Mouse (Mus musculus): ENCODE data around the gene Nfx1. TPM values are rescaled to one million over a fixed set of nuclear protein-coding genes. Genes with fewer than 3 reads are reported as not detected.
"Not testable (repeated sequence)": the region's sequence is repeated elsewhere in the genome, so short reads cannot be mapped to it uniquely, and the experiment has no call there.

Gene Nfx1
- 63.1 and 74.4 TPM in 2 replicates for total RNA-seq (2014; rRNA removed)
- 70.6 and 76.3 TPM in 2 replicates for polyA plus RNA-seq (2015; fragmentation: Nextera tagmentation; extraction: Ambion mirVana)

DNA sequence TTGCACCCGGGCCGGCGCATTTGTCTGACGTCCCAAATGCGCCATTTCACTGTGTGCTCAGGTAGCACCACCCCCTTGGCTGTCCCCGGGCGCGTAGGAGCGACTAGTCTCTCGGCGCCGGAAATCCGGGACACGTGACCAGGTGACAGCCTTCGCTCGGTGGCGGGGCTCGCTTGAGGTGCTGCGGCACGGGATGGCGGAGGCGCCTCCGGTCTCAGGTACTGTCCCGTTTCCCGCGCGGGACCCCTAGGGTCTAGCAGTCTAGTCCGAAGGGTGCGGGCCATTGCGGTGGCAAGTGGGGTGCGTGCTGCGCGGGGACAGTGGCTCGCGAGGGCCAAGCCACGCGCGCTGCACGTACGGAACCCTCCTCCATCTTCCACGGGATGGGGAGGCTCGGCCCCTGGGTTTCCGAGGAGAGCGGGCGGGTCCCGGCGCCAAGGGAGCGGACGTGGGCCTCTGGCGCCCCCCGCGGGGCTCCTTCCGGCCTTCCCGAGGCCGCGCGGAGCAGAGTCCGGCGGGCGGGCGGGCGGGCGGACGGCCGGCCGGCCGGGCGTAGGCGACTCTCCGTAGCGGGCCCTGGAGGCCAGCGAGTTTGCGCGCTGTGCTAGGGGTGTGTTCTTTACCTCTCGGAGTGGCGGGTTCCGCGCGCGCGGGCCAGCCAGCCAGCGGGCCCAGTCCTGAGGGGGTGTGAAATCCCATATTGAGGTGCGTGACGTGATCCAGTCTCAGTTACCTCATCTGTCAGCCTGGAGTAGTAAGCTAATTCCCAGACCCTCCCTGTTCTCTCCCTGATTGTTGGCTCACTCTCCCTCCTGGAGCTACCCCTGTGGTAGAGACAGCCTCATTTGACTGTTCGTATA lies at the start of gene Nfx1:
Gene Nfx1, plus strand, starts transcription at position 65 of the 860 bp plus-strand sequence.
- peak; percentile 96 for ATAC-seq (ENCODE audit: low FRiP score)
- under 1% methylated on average over 66 of the region's 85 CpGs for WGBS
- DNase-seq (ENCODE audit: low spot score) = peak; percentile 98

DNA sequence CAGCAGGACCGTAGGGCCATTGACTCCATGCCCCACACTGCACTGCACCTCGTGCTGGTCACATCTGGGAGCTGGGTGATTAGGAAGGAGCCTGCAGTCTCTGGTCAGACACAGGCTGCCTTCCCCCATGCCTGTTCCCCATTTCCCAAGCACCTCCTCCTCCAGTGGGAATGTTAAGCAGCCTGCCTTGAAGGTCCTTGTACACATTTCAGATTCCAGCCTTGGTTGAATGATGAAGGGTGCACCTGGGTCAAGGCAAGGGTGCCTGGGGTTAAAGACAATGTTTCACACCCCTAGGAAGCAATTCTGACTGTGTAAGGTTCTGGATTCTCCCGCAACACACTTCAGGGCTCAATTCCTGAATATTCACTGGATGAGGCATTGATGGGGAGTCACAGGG lies 49.4 kb upstream of the Nfx1 start:
- H3K4me3 ChIP-seq (ENCODE audit: low read depth, low read length) = no peak overlapping the region
- H3K9ac ChIP-seq (replicated peaks; ENCODE audit: low read length, poor library complexity, severe bottlenecking) = no peak overlapping the region
- H3K27me3 ChIP-seq (ENCODE audit: insufficient read depth, low read length) = no peaks in the 10 kb centered on the region
- DNase-seq (ENCODE audit: low spot score) (no peak), ATAC-seq (ENCODE audit: low FRiP score) (no peak)
- 69% methylated on average over 3 of the region's 3 CpGs for WGBS
- TF ChIP-seq CTCF (IDR thresholded peaks at IDR 0.05) = no peak
- no peak overlapping the region for H3K27ac ChIP-seq (ENCODE audit: low read depth, low read length)
- H3K36me3 ChIP-seq (ENCODE audit: insufficient read depth, low read length) = no peaks in the 10 kb centered on the region
- H3K4me1 ChIP-seq (ENCODE audit: insufficient read depth, low read length) = no peaks in the 10 kb centered on the region
- no peaks in the 10 kb centered on the region for H3K9me3 ChIP-seq (ENCODE audit: low read length)
- H3K4me2 ChIP-seq (ENCODE audit: low read depth, low read length, poor library complexity, severe bottlenecking) = no peak overlapping the region

More for the DNA sequence above, at the start of gene Nfx1:
- peak within 1 kb of the TSS; percentile 80 for H3K9ac ChIP-seq (replicated peaks; ENCODE audit: low read length, poor library complexity, severe bottlenecking)
- H3K4me3 ChIP-seq (ENCODE audit: low read depth, low read length) = peak within 1 kb of the TSS; percentile 73
- no peak for TF ChIP-seq CTCF (IDR thresholded peaks at IDR 0.05)
- peaks cover 14% of the 10 kb centered on the region for H3K36me3 ChIP-seq (ENCODE audit: insufficient read depth, low read length)
- H3K4me1 ChIP-seq (ENCODE audit: insufficient read depth, low read length) = peaks cover 9% of the 10 kb centered on the region; the same call in 1 of the 2 replicates
- H3K4me2 ChIP-seq (ENCODE audit: low read depth, low read length, poor library complexity, severe bottlenecking) = peak within 1 kb of the TSS; percentile 75
- H3K27ac ChIP-seq (ENCODE audit: low read depth, low read length) = peak within 1 kb of the TSS; percentile 87
- H3K9me3 ChIP-seq (ENCODE audit: low read length) = no peaks in the 10 kb centered on the region
- no peaks in the 10 kb centered on the region for H3K27me3 ChIP-seq (ENCODE audit: insufficient read depth, low read length)

DNA sequence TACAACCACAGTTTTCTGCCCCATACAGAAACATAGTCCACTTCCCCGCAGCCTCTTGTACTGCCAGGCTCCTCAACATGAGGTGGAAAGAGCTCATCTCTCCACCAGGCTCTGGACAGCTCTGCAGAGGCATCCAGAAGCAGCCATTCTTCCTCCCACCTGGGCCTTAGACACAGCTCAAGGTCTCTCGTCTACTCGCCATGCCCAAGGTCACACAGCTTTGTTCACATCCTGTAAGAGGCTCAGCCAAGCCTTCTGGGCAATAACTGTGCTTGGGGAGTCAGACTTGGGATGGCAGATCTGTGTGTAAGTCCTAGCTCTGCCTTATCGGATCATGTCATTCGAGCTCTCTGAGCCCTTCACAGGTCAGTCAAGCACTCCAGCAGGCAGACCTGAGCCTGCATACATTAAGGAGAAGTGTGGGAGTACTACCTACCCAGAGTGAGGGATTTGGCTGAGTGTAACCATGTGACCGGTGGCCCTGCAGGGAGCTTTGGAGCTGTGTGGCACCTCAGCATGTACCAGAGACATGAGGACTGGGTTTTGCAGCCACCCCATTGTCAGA lies 47.5 kb upstream of the Nfx1 start:
- no peak overlapping the region for H3K4me3 ChIP-seq (ENCODE audit: low read depth, low read length)
- no peak for TF ChIP-seq CTCF (IDR thresholded peaks at IDR 0.05)
- no peaks in the 10 kb centered on the region for H3K4me1 ChIP-seq (ENCODE audit: insufficient read depth, low read length)
- H3K27me3 ChIP-seq (ENCODE audit: insufficient read depth, low read length) = no peaks in the 10 kb centered on the region
- no peaks in the 10 kb centered on the region for H3K9me3 ChIP-seq (ENCODE audit: low read length)
- H3K9ac ChIP-seq (replicated peaks; ENCODE audit: low read length, poor library complexity, severe bottlenecking) = no peak overlapping the region
- no peak for ATAC-seq (ENCODE audit: low FRiP score)
- no peak overlapping the region for H3K27ac ChIP-seq (ENCODE audit: low read depth, low read length)
- no peak for DNase-seq (ENCODE audit: low spot score)
- no peak overlapping the region for H3K4me2 ChIP-seq (ENCODE audit: low read depth, low read length, poor library complexity, severe bottlenecking)
- 83% methylated on average over 6 of the region's 6 CpGs for WGBS
- no peaks in the 10 kb centered on the region for H3K36me3 ChIP-seq (ENCODE audit: insufficient read depth, low read length)

DNA sequence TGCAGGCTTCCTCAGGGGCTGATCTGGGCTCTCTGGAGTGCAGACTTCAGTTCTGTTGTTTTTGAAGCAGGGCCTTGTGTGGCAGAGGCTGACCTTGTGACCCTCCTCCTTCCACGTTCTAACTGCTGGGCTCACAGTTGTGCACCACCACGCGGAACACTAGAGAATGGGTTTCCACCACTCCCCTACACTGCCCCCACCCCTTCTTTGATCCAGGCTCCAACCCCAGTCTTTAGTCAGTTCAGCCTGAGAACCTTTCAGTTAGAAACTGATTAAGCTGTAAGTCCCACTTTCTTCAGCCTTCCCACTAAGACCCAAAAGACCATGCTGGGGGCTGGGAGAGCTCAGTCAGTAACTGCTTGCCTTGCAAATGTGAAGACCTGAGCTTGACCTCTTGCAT lies 45.1 kb upstream of the Nfx1 start:
- Histone ChIP-seq H3K27ac (ENCODE audit: low read depth, low read length) (no peak overlapping the region), H3K4me3 (ENCODE audit: low read depth, low read length) (no peak overlapping the region), H3K9ac (replicated peaks; ENCODE audit: low read length, poor library complexity, severe bottlenecking) (no peak overlapping the region), H3K4me2 (ENCODE audit: low read depth, low read length, poor library complexity, severe bottlenecking) (no peak overlapping the region), H3K9me3 (ENCODE audit: low read length) (no peaks in the 10 kb centered on the region), H3K27me3 (ENCODE audit: insufficient read depth, low read length) (no peaks in the 10 kb centered on the region), H3K4me1 (ENCODE audit: insufficient read depth, low read length) (no peaks in the 10 kb centered on the region), H3K36me3 (ENCODE audit: insufficient read depth, low read length) (no peaks in the 10 kb centered on the region)
- no peak for DNase-seq (ENCODE audit: low spot score)
- 28% methylated on average over 3 of the region's 3 CpGs for WGBS
- no peak for ATAC-seq (ENCODE audit: low FRiP score)
- no peak for TF ChIP-seq CTCF (IDR thresholded peaks at IDR 0.05)

DNA sequence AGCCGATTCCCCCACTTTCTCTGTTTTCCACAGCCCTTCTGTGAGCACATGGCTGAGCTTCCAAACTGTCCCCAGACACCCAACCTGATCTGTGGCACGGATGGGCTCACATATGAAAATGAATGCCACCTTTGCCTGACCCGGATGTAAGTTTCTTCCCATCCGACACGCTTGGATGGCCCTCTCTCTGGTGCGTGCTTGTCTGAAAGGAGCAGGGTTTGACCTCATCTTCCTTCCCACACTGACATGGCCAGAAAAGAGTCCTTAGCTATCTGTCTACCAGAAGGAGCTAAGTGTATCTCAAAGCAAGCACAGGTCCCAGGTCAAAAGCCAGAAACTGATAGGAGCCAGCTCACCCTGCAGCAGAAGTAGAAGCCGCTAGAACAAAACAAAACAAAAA lies 41.7 kb upstream of the Nfx1 start:
- Histone ChIP-seq H3K9ac (replicated peaks; ENCODE audit: low read length, poor library complexity, severe bottlenecking) (no peak overlapping the region), H3K27me3 (ENCODE audit: insufficient read depth, low read length) (no peaks in the 10 kb centered on the region), H3K9me3 (ENCODE audit: low read length) (no peaks in the 10 kb centered on the region), H3K4me3 (ENCODE audit: low read depth, low read length) (no peak overlapping the region), H3K4me1 (ENCODE audit: insufficient read depth, low read length) (no peaks in the 10 kb centered on the region), H3K27ac (ENCODE audit: low read depth, low read length) (no peak overlapping the region), H3K36me3 (ENCODE audit: insufficient read depth, low read length) (0 out of 2 replicates have a peak, but pooled peaks cover 3% of the 10 kb centered on the region), H3K4me2 (ENCODE audit: low read depth, low read length, poor library complexity, severe bottlenecking) (no peak overlapping the region)
- 85% methylated on average over 7 of the region's 7 CpGs for WGBS
- TF ChIP-seq CTCF (IDR thresholded peaks at IDR 0.05) = no peak
- DNase-seq (ENCODE audit: low spot score) (no peak), ATAC-seq (ENCODE audit: low FRiP score) (no peak)

DNA sequence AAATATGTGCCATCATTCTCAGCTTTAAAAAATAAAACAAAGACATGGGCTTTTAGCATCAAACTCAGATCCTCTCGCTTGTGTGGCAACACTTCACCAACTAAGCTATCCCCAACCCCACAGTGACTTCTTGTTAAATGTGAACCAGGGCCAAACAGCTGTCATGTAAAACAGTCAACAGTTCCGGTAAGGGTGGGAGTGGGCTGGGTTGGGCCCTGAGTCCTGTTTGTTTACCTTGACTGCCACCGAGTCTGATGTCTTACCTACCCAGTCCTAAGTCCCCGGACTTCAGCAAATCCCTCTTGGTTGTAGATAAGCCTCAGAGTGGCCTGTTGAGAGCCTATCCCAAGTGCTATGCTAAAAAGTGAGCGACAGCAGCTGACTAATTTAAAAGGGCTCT lies 37.0 kb upstream of the Nfx1 start:
- peaks cover 14% of the 10 kb centered on the region for H3K36me3 ChIP-seq (ENCODE audit: insufficient read depth, low read length)
- H3K4me2 ChIP-seq (ENCODE audit: low read depth, low read length, poor library complexity, severe bottlenecking) = no peak overlapping the region
- no peaks in the 10 kb centered on the region for H3K27me3 ChIP-seq (ENCODE audit: insufficient read depth, low read length)
- over 99% methylated on average over 5 of the region's 5 CpGs for WGBS
- H3K4me3 ChIP-seq (ENCODE audit: low read depth, low read length) = no peak overlapping the region
- H3K27ac ChIP-seq (ENCODE audit: low read depth, low read length) = no peak overlapping the region
- TF ChIP-seq CTCF (IDR thresholded peaks at IDR 0.05) = no peak
- H3K9me3 ChIP-seq (ENCODE audit: low read length) = no peaks in the 10 kb centered on the region
- no peak for ATAC-seq (ENCODE audit: low FRiP score)
- H3K4me1 ChIP-seq (ENCODE audit: insufficient read depth, low read length) = no peaks in the 10 kb centered on the region
- no peak overlapping the region for H3K9ac ChIP-seq (replicated peaks; ENCODE audit: low read length, poor library complexity, severe bottlenecking)
- no peak for DNase-seq (ENCODE audit: low spot score)

DNA sequence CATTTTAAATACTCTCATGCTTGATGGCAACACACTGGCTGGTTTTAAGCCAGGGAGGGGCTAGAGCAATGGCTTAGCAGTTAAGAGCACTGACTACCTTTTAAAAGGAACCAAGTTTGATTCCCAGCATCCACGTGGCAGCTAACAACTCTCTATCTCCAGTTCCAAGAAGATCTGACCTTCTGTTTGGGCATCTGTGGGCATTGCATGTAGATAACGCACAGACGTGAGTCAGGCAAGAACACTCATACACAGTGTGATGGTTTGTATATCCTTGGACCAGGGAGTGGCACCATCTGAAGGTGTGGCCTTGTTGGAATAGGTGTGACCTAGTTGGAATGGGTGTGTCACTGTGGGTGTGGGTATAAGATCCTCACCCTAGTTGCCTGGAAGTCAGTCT lies 36.3 kb upstream of the Nfx1 start:
- not testable (repeated sequence) for H3K4me3 ChIP-seq (ENCODE audit: low read depth, low read length); DNase-seq (ENCODE audit: low spot score); H3K9ac ChIP-seq (replicated peaks; ENCODE audit: low read length, poor library complexity, severe bottlenecking); H3K4me2 ChIP-seq (ENCODE audit: low read depth, low read length, poor library complexity, severe bottlenecking); H3K27ac ChIP-seq (ENCODE audit: low read depth, low read length); H3K27me3 ChIP-seq (ENCODE audit: insufficient read depth, low read length); H3K4me1 ChIP-seq (ENCODE audit: insufficient read depth, low read length); H3K9me3 ChIP-seq (ENCODE audit: low read length); ATAC-seq (ENCODE audit: low FRiP score)
- peaks cover 20% of the 10 kb centered on the region for H3K36me3 ChIP-seq (ENCODE audit: insufficient read depth, low read length)
- 92% methylated on average over 3 of the region's 3 CpGs for WGBS

All from midbrain, postnatal 0 days (tissue).